Mouse (Mus musculus): ENCODE results near the gene Unc45a. TPM values are rescaled to one million over a fixed set of nuclear protein-coding genes. Genes with fewer than 3 reads are reported as not detected.

Gene Unc45a
- polyA plus RNA-seq, 1 experiment from 2014 or later = 57.0 TPM

- Histone ChIP-seq H3K36me3 (ENCODE audit: control insufficient read depth, insufficient read depth, low read length) (no peaks in the 10 kb centered on the region), H3K9me3 (ENCODE audit: control insufficient read depth, low read length) (no peaks in the 10 kb centered on the region), H3K4me1 (ENCODE audit: control insufficient read depth, insufficient read depth, low read depth, low read length) (no peaks in the 10 kb centered on the region; the same call in 1 of the 2 replicates), H3K4me3 (ENCODE audit: low read length) (no peak overlapping the region), H3K27me3 (replicated peaks; ENCODE audit: control insufficient read depth, insufficient read depth, low read length) (no peaks in the 10 kb centered on the region), H3K4me2 (ENCODE audit: low read length) (no peak overlapping the region), H3K27ac (ENCODE audit: low read depth, low read length) (no peak overlapping the region), H3K9ac (ENCODE audit: low read depth, low read length) (no peak overlapping the region)
- 91% methylated on average over 3 of the region's 3 CpGs for WGBS
- ATAC-seq = no peak
These were observed 41.2 kb downstream of the Unc45a start for GRCm38 (mm10) chr7:80299568-80299967.

- no peak for ATAC-seq
- H3K27me3 ChIP-seq (replicated peaks; ENCODE audit: control insufficient read depth, insufficient read depth, low read length) = no peaks in the 10 kb centered on the region
- H3K9me3 ChIP-seq (ENCODE audit: control insufficient read depth, low read length) = no peaks in the 10 kb centered on the region
- H3K9ac ChIP-seq (ENCODE audit: low read depth, low read length) = no peak overlapping the region
- H3K27ac ChIP-seq (ENCODE audit: low read depth, low read length) = no peak overlapping the region
- 94% methylated on average over 4 of the region's 4 CpGs for WGBS
- no peak overlapping the region for H3K4me2 ChIP-seq (ENCODE audit: low read length)
- no peaks in the 10 kb centered on the region for H3K36me3 ChIP-seq (ENCODE audit: control insufficient read depth, insufficient read depth, low read length)
- no peak overlapping the region for H3K4me3 ChIP-seq (ENCODE audit: low read length)
- H3K4me1 ChIP-seq (ENCODE audit: control insufficient read depth, insufficient read depth, low read depth, low read length) = no peaks in the 10 kb centered on the region; the same call in none of the 2 replicates
These were observed 42.1 kb downstream of the Unc45a start for GRCm38 (mm10) chr7:80298754-80299153.

GRCm38 (mm10) chr7:80297041-80297440 lies 43.8 kb downstream of the Unc45a start:
- ATAC-seq = no peak

GRCm38 (mm10) chr7:80296462-80296861 lies 44.3 kb downstream of the Unc45a start:
- no peak overlapping the region for H3K9ac ChIP-seq (ENCODE audit: low read depth, low read length)
- no peaks in the 10 kb centered on the region for H3K27me3 ChIP-seq (replicated peaks; ENCODE audit: control insufficient read depth, insufficient read depth, low read length)
- no peak overlapping the region for H3K27ac ChIP-seq (ENCODE audit: low read depth, low read length)
- peaks cover 3% of the 10 kb centered on the region; the same call in 1 of the 2 replicates for H3K36me3 ChIP-seq (ENCODE audit: control insufficient read depth, insufficient read depth, low read length)
- no peak overlapping the region for H3K4me2 ChIP-seq (ENCODE audit: low read length)
- no peaks in the 10 kb centered on the region; the same call in none of the 2 replicates for H3K4me1 ChIP-seq (ENCODE audit: control insufficient read depth, insufficient read depth, low read depth, low read length)
- ATAC-seq = no peak
- H3K9me3 ChIP-seq (ENCODE audit: control insufficient read depth, low read length) = no peaks in the 10 kb centered on the region
- WGBS = 93% methylated on average over 6 of the region's 6 CpGs
- no peak overlapping the region for H3K4me3 ChIP-seq (ENCODE audit: low read length)

More at GRCm38 (mm10) chr7:80297041-80297440, 43.8 kb downstream of the Unc45a start:
- no peak overlapping the region for H3K4me3 ChIP-seq (ENCODE audit: low read length)
- H3K4me2 ChIP-seq (ENCODE audit: low read length) = no peak overlapping the region
- WGBS = 85% methylated on average over 3 of the region's 3 CpGs
- H3K27me3 ChIP-seq (replicated peaks; ENCODE audit: control insufficient read depth, insufficient read depth, low read length) = no peaks in the 10 kb centered on the region
- H3K27ac ChIP-seq (ENCODE audit: low read depth, low read length) = no peak overlapping the region
- no peaks in the 10 kb centered on the region for H3K36me3 ChIP-seq (ENCODE audit: control insufficient read depth, insufficient read depth, low read length)
- H3K9ac ChIP-seq (ENCODE audit: low read depth, low read length) = no peak overlapping the region
- H3K9me3 ChIP-seq (ENCODE audit: control insufficient read depth, low read length) = no peaks in the 10 kb centered on the region
- no peaks in the 10 kb centered on the region; the same call in none of the 2 replicates for H3K4me1 ChIP-seq (ENCODE audit: control insufficient read depth, insufficient read depth, low read depth, low read length)

- no peak for ATAC-seq
- Histone ChIP-seq H3K9ac (ENCODE audit: low read depth, low read length) (peak overlapping the region; percentile 67), H3K4me2 (ENCODE audit: low read length) (peak overlapping the region; percentile 97), H3K27ac (ENCODE audit: low read depth, low read length) (peak overlapping the region; percentile 53), H3K36me3 (ENCODE audit: control insufficient read depth, insufficient read depth, low read length) (peaks cover 10% of the 10 kb centered on the region), H3K4me3 (ENCODE audit: low read length) (peak overlapping the region; percentile 74), H3K27me3 (replicated peaks; ENCODE audit: control insufficient read depth, insufficient read depth, low read length) (no peaks in the 10 kb centered on the region), H3K9me3 (ENCODE audit: control insufficient read depth, low read length) (no peaks in the 10 kb centered on the region), H3K4me1 (ENCODE audit: control insufficient read depth, insufficient read depth, low read depth, low read length) (no peaks in the 10 kb centered on the region; the same call in none of the 2 replicates)
- 9% methylated on average over 37 of the region's 37 CpGs for WGBS
These were observed 45.8 kb downstream of the Unc45a start for GRCm38 (mm10) chr7:80294764-80295648.

- no peaks in the 10 kb centered on the region for H3K27me3 ChIP-seq (replicated peaks; ENCODE audit: control insufficient read depth, insufficient read depth, low read length)
- ATAC-seq = peak; percentile 99
- no peaks in the 10 kb centered on the region; the same call in none of the 2 replicates for H3K4me1 ChIP-seq (ENCODE audit: control insufficient read depth, insufficient read depth, low read depth, low read length)
- peak within 1 kb of the TSS; percentile 61 for H3K27ac ChIP-seq (ENCODE audit: low read depth, low read length)
- H3K4me2 ChIP-seq (ENCODE audit: low read length) = peak within 1 kb of the TSS; percentile 97
- H3K36me3 ChIP-seq (ENCODE audit: control insufficient read depth, insufficient read depth, low read length) = peaks cover 10% of the 10 kb centered on the region
- under 1% methylated on average over 47 of the region's 52 CpGs for WGBS
- H3K9me3 ChIP-seq (ENCODE audit: control insufficient read depth, low read length) = no peaks in the 10 kb centered on the region
- H3K9ac ChIP-seq (ENCODE audit: low read depth, low read length) = peak within 1 kb of the TSS; percentile 67
- peak within 1 kb of the TSS; percentile 74 for H3K4me3 ChIP-seq (ENCODE audit: low read length)
These were observed 46.6 kb downstream of the Unc45a start, which contains the start of gene Prc1 for GRCm38 (mm10) chr7:80294062-80294763. Gene Prc1 (plus strand): TSS chr7:80294450.

GRCm38 (mm10) chr7:80287736-80288135 lies 53.1 kb downstream of the Unc45a start:
- no peak overlapping the region for H3K27ac ChIP-seq (ENCODE audit: low read depth, low read length)
- no peaks in the 10 kb centered on the region for H3K9me3 ChIP-seq (ENCODE audit: control insufficient read depth, low read length)
- H3K4me1 ChIP-seq (ENCODE audit: control insufficient read depth, insufficient read depth, low read depth, low read length) = no peaks in the 10 kb centered on the region
- no peak overlapping the region for H3K4me2 ChIP-seq (ENCODE audit: low read length)
- no peak overlapping the region for H3K9ac ChIP-seq (ENCODE audit: low read depth, low read length)
- ATAC-seq = no peak
- H3K4me3 ChIP-seq (ENCODE audit: low read length) = no peak overlapping the region
- H3K36me3 ChIP-seq (ENCODE audit: control insufficient read depth, insufficient read depth, low read length) = peaks cover 52% of the 10 kb centered on the region
- no peaks in the 10 kb centered on the region for H3K27me3 ChIP-seq (replicated peaks; ENCODE audit: control insufficient read depth, insufficient read depth, low read length)
- WGBS = 87% methylated on average over 10 of the region's 10 CpGs

- Histone ChIP-seq H3K9ac (ENCODE audit: low read depth, low read length) (no peak overlapping the region), H3K4me2 (ENCODE audit: low read length) (no peak overlapping the region), H3K36me3 (ENCODE audit: control insufficient read depth, insufficient read depth, low read length) (peaks cover 50% of the 10 kb centered on the region), H3K4me3 (ENCODE audit: low read length) (no peak overlapping the region), H3K9me3 (ENCODE audit: control insufficient read depth, low read length) (no peaks in the 10 kb centered on the region), H3K4me1 (ENCODE audit: control insufficient read depth, insufficient read depth, low read depth, low read length) (no peaks in the 10 kb centered on the region), H3K27ac (ENCODE audit: low read depth, low read length) (no peak overlapping the region), H3K27me3 (replicated peaks; ENCODE audit: control insufficient read depth, insufficient read depth, low read length) (no peaks in the 10 kb centered on the region)
- 98% methylated on average over 6 of the region's 6 CpGs for WGBS
- ATAC-seq = no peak
These were observed 55.1 kb downstream of the Unc45a start for GRCm38 (mm10) chr7:80285725-80286124.

GRCm38 (mm10) chr7:80284391-80284790 lies 56.4 kb downstream of the Unc45a start:
- Histone ChIP-seq H3K9ac (ENCODE audit: low read depth, low read length) (no peak overlapping the region), H3K4me2 (ENCODE audit: low read length) (no peak overlapping the region), H3K9me3 (ENCODE audit: control insufficient read depth, low read length) (no peaks in the 10 kb centered on the region), H3K27me3 (replicated peaks; ENCODE audit: control insufficient read depth, insufficient read depth, low read length) (no peaks in the 10 kb centered on the region), H3K4me3 (ENCODE audit: low read length) (no peak overlapping the region), H3K4me1 (ENCODE audit: control insufficient read depth, insufficient read depth, low read depth, low read length) (no peaks in the 10 kb centered on the region), H3K27ac (ENCODE audit: low read depth, low read length) (no peak overlapping the region), H3K36me3 (ENCODE audit: control insufficient read depth, insufficient read depth, low read length) (peaks cover 53% of the 10 kb centered on the region)
- 94% methylated on average over 5 of the region's 5 CpGs for WGBS
- ATAC-seq = no peak

Data from hindbrain, embryonic 16.5 days (tissue).